Mouse (Mus musculus) left cerebral cortex, postnatal 25 days (tissue): ENCODE measurements at regions not wholly inside any gene's neighbourhood (a gene's known extent, or its start where the extent isn't known, plus 50 kb on each side); places are given as distances from the start of the nearest gene placed in this dataset.
"Not testable (repeated sequence)": the region's sequence is repeated elsewhere in the genome, so short reads cannot be mapped to it uniquely, and the experiment has no call there.

ENCODE experiments used
- DNase-seq, 2 experiments: peaks; one replicate each; pipeline ENCODE4 v3.0.0; 2022; ENCODE audit warnings: low spot score in 2 of 2, mixed read lengths in 1 of 2
- intact Hi-C: fragments of 180-260 bp; cut with DNase I; formaldehyde crosslinking; loops from one replicate; pipeline ENCODE4 v1.15.1; 2025

- DNase-seq = no peak
- intact Hi-C loops = no loop called here
These were observed 52.2 kb downstream of the Rhob start for GRCm38 (mm10) chr12:8447612-8448011.

DNA sequence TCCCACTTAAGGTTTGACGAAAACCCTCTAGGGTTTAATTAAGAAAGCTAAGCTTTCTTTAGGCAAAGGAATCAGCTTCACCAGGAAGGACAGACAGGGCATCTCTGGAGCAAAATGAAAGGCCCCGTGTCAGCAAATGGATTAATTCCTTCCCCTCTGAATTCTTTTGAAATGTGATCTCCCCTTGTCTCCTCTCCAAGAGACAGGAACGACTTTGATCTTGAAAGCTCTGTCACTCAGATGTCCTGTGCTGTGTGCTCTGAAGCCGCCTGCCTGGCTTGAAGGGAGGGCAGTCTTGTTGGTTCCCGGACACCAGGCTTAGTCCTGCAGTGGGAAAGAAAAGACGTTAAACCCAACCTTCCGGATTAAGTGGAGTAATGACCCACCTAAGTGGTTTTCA, 52.8 kb downstream of the Rhob start:
- DNase-seq = no peak
- intact Hi-C loops = no loop called here

- intact Hi-C loops = no loop called here
- DNase-seq = no peak
These were observed 54.6 kb downstream of the Rhob start for GRCm38 (mm10) chr12:8444975-8445853.

- intact Hi-C loops = no loop called here
These were observed 55.8 kb downstream of the Rhob start for GRCm38 (mm10) chr12:8443917-8444453.

DNA sequence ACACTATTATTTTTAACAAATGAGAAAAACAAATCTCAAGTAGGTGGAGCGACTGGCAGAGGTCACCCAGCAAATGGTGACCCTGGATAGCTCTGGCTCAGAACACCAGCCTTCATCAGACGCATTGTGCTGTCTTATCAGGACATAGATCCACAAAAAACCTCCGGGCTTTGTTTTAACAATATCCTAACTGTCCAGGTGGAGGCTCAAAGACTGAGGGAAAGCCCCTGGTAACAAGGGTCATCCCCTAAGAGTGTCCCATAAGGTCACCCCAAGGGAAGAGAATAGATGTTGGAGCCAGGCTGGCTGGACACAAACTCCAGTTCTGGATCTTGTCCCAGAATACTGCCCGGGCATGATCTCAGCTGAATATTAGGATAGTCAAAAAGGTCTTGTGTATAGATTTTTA, 56.6 kb downstream of the Rhob start:
- intact Hi-C loops = no loop called here
- DNase-seq = no peak

More at GRCm38 (mm10) chr12:8443917-8444453, 55.8 kb downstream of the Rhob start:
- no peak for DNase-seq

DNA sequence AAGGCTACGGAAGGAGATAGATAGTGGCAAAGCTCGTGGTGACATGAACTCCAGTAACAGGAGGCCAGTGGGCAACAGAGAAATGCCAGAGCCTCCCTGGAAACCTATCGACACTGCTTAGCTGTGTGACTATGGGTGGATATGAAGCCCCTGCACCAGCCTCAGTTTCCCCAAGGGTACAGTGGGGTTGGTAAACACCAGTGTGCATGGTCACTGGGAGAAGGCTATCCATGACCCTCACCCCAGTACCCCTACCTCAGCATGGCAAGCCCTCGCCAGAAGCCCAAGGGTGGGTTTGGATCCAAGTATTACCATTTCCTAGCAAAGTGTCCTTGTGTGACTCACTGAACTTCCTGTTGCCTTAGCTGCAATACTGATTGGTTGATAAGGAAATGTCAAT, 58.5 kb downstream of the Rhob start:
- intact Hi-C loops = no loop called here

DNA sequence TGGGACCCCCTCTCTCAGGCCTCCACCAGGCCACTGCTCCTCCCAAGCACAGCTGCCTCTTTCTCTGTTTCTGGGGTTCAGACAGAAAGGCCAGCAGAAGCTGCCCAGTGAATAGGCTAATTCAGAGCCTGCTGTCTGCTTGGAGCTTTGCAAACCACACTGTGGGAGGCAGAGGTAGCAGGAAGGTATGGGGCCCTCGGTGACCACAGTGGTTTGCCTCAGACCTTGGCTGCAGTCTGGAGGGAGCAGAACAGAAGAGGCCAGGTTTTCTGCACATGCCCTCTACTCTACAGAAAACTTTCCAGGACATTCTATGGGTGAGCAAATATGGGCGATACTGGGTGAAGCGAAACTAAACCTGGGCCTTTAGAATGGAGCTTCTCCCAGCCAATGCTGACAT, 59.4 kb downstream of the Rhob start:
- intact Hi-C loops = no loop called here
- no peak for DNase-seq

More for the DNA sequence above, 58.5 kb downstream of the Rhob start:
- no peak for DNase-seq

DNA sequence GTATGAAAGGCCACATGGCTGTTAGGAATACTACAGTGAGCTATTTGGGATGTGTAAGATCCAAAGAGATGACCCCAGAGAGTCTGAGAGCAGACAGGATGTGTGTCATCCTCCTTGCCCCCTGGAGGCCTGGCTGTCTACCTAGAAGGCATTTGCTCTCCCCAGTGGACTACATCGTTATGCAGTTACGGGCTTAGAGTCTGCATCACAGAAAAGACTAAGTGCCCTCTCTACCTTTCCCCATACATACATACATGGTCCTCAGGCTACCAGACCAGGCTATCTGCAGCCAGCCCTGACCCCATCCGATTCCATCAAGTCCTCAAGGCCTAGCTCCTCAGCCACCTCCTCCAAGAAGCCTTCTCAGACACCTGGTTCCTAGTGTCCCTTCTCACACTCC, 59.9 kb downstream of the Rhob start:
- no peak for DNase-seq
- intact Hi-C loops = no loop called here

- intact Hi-C loops = no loop called here
- DNase-seq = no peak
These were observed 60.3 kb downstream of the Rhob start for GRCm38 (mm10) chr12:8439486-8439885.

GRCm38 (mm10) chr12:8438638-8439037, 61.2 kb downstream of the Rhob start:
- DNase-seq = no peak
- intact Hi-C loops = no loop called here

DNA sequence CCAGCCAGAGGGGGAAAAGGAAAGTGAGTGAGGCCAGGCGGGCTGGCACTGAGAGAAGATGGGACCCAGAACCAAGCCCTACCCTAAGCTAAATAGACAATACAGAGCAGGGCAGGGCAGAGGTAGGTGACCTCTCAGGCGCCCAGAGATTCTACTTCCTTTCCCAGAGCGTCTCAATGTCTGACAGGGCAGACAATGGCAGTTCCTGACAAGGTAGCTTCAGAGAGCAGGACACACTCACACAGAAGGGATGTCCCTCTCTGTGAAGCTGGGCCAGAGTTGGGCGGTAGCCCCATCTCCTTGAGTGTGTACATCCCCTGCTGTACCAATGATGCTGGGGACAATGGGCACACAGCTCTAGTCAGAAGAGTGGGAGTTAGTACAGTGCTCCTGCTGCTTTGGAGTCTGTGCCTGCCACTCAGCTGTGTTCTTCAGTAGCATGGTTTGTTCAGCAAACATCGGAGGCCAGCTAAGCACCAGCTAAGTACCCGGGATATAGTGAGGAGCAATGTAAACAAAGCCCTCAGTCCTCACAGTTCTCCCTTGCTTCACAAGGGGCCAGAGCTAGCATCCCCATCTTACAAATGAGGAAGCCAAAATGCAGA, 62.7 kb downstream of the Rhob start:
- DNase-seq = no peak
- intact Hi-C loops = no loop called here

GRCm38 (mm10) chr12:8436553-8436952, 63.3 kb downstream of the Rhob start:
- intact Hi-C loops = no loop called here
- DNase-seq = no peak

DNA sequence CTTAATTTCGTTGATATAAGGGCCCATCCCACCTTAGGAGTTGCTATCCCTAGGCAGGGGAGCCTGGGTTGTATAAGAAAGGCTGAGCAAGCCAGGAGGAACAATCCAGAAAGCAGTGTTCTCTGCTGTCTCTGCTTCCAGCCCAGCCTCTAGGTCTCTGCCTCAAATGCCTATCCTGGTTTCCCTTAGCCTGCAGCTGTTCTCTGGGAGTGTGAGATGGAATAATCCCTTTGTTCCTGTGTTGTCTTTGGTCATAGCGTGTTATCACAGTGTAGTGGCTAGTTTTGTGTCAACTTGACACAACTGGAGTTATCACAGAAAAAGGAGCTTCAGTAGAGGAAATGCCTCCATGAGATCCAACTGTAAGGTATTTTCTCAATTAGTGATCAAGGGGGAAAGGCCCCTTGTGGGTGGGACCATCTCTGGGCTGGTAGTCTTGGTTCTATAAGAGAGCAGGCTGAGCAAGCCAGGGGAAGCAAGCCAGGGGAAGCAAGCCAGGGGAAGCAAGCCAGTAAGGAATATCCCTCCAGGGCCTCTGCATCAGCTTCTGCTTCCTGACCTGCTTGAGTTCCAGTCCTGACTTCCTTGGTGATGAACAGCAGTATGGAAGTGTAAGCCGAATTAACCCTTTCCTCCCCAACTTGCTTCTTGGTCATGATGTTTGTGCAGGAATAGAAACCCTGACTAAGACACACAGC, 64.0 kb downstream of the Rhob start:
- DNase-seq, intact Hi-C loops: not testable (repeated sequence)

GRCm38 (mm10) chr12:8428228-8428990, 71.4 kb downstream of the Rhob start:
- intact Hi-C loops = no loop called here
- DNase-seq = no peak

DNA sequence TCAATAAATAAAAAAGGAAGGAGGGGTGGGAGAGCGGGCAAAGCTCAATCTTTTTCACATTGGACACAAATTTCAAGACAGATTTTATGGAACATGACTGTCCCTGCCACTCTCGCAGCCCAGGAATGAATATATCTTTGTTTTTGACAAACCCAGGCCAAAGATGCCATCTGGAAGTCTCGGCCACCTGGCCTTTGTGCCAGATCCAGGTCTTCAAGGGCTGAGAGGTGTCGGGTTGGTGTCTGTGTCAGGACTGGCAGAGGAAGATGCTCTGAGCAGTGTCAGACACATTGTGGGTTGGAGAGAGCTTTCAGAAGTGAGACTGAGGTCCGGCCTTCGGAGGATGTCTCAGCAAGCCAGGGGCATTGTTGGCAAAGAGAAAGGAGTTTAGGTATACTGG, 75.3 kb downstream of the Rhob start:
- intact Hi-C loops = no loop called here
- DNase-seq = no peak

- intact Hi-C loops = no loop called here
- no peak for DNase-seq
These were observed 77.1 kb downstream of the Rhob start for GRCm38 (mm10) chr12:8422676-8423075.

- intact Hi-C loops = no loop called here
- DNase-seq = no peak
These were observed 78.6 kb downstream of the Rhob start for GRCm38 (mm10) chr12:8421271-8421567.

DNA sequence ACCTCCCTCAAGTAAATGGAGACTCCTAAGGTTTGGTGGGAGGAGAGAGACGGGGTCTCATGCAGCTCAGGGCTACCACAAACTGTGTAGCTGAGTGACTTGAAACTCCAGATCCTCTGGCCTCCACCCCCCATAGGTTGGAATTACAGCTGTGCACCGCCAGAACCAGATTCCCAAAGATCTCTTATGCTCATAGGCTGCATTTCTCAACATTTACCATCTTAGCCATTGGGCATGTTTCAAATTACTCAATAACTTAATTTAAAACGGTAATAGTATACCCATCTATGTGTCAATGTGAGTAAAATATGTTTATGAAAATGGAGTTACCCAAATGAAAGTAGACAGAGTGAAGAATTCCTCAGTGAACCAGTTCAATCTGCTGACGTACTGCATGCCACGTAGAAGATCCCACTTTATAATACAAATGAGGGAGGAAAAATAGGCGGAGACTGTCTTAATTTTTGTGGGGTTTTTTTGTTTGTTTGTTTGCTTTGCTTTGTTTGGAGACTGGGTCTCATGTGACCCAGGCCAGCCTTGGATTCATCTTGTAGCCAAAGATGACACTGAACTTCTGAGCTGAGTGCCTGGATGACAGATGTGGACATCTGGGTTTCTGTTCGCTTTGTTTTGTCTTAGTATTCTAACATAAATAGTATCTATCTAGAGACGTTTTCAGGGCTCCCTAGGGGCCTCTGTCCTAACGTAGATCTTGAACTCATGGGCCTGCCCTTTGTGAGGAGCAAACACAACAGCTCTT, 79.1 kb downstream of the Rhob start:
- DNase-seq = no peak
- intact Hi-C loops = no loop called here

GRCm38 (mm10) chr12:8418890-8419289, 80.9 kb downstream of the Rhob start:
- no peak for DNase-seq
- intact Hi-C loops = no loop called here
